Mouse (Mus musculus) liver, adult 2 months (tissue): ENCODE results near the gene Cfap74.

ENCODE experiments used
- CTCF ChIP-seq: fragments of 200-500 bp; IDR thresholded peaks from 2 replicates; pipeline ENCODE4 v1.5.1; 2011; ENCODE audit warnings: low read depth, low read length, control low read depth
- POLR2A ChIP-seq: fragments of 200-500 bp; IDR thresholded peaks from 2 replicates; pipeline ENCODE4 v1.6.1; 2011; ENCODE audit warnings: low read length, control low read depth; ENCODE audit not compliant: insufficient read depth; ENCODE audit errors: extremely low read depth

DNA sequence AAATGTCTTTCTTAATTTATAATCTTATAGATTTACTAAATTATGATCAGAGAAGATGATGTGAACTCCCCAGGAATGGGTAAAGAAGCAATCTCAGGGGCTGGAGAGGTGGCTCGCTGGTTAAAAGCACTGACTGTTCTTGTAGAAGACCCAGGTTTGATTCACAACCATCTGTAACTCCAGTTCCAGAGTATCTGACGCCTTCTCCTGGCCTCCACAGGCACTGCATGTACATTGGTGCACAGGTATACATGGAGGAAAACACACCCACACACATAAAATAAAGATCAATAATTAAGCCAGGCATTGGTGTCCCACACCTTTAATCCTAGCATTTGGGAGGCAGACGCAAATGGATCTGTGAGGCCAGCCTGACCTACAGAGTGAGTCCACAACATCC lies 33.8 kb downstream of the Cfap74 start:
- no peak for TF ChIP-seq CTCF
- TF ChIP-seq POLR2A, result no peak
